ENCODE assay signal across 12 mouse cellular contexts in the genomic region with DNA sequence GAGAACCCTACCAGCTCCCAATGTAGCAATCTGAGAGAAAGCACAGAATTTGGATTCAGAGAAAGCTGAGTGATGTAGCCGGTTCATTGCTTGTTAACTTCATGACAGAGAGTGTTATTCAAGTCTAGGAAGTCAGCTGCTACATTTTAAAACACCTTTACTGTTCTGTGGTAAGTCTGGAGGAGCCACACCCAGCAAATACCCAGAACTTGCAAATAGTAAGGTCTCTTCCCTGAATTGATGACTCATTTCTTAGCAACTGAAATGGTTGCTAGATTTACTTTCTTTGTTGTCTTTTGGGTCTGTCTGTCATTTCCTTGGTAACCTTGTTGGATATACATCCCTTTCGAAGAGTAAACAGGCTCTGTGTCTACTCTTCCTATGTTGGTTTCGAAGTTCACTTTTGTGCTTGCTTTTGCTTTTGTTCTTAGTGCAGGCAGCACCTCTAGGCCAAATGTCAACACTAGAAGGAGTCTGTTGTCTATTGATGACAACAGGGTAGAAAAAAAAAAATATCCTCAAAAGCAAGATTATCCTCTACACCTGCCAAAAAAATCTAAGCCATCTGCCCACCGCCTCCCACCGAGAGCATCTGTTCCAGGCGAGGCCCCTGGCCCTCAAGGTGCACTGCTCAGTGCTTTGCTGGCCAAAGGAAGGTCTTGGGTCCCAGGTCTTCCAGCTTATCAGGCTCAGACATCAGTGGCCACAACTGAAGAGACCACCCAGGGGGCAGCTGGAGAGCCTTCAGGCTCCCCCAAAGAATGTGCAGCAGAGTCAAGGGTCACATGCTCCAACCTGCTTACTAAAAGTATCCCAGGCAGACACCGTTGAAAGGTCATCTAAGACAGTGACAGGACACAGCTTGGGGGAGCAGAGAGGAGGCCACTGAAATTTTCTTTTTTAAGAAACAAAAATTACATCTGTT.
DNase-seq lines count a peak whose midpoint lies in the region; ATAC-seq lines count a peak whose summit lies in the region.
"Had no signal": no experiment of that assay in that cellular context is flagged by ENCODE, and none has a peak within 500 bp of the region (broad histone marks: within the 10 kb centered on the region; RNA-seq: fewer than 3 reads in every experiment).

No protein-coding gene starts in this region.

- peaks cover 21% of the 10 kb centered on the region for H3K4me1 ChIP-seq in kidney, embryonic 15.5 days
- H3K4me1 ChIP-seq in forebrain, embryonic 15.5 days, result peaks cover 44% of the 10 kb centered on the region

- peak overlapping the region; percentile 38; the same call in 1 of the 2 replicates for H3K4me2 ChIP-seq in kidney, embryonic 15.5 days
- H3K4me2 ChIP-seq in forebrain, embryonic 15.5 days (replicated peaks), result no peak overlapping the region
- H3K4me2 ChIP-seq: lung, embryonic 15.5 days; neural tube, embryonic 15.5 days had no signal

- H3K9me3 ChIP-seq in kidney, embryonic 15.5 days (replicated peaks), result no peaks in the 10 kb centered on the region
- no peaks in the 10 kb centered on the region for H3K9me3 ChIP-seq in forebrain, embryonic 15.5 days
- H3K9me3 ChIP-seq: lung, embryonic 15.5 days; neural tube, embryonic 15.5 days had no signal

- no peak for DNase-seq in kidney, postnatal 25 days
- peak; percentile 47 for DNase-seq in NIH3T3 (ENCODE audit: low read depth)
- DNase-seq in spleen, postnatal 10 days (ENCODE audit: low spot score in 2 of 2), result no peak
- DNase-seq in kidney, adult 9 months, result no peak
- DNase-seq: heart, postnatal 14 days; layer of hippocampus, postnatal 36 days had no signal

- no peak overlapping the region for H3K4me3 ChIP-seq in kidney, embryonic 15.5 days (replicated peaks)
- H3K4me3 ChIP-seq in forebrain, embryonic 15.5 days, result no peak overlapping the region
- H3K4me3 ChIP-seq: lung, embryonic 15.5 days; neural tube, embryonic 15.5 days had no signal

- H3K36me3 ChIP-seq in kidney, embryonic 15.5 days, result no peaks in the 10 kb centered on the region
- H3K36me3 ChIP-seq in forebrain, embryonic 15.5 days, result no peaks in the 10 kb centered on the region
- H3K36me3 ChIP-seq: lung, embryonic 15.5 days; neural tube, embryonic 15.5 days had no signal

- H3K27me3 ChIP-seq in kidney, embryonic 15.5 days, result no peaks in the 10 kb centered on the region
- H3K27me3 ChIP-seq in forebrain, embryonic 15.5 days, result no peaks in the 10 kb centered on the region
- H3K27me3 ChIP-seq: lung, embryonic 15.5 days; neural tube, embryonic 15.5 days had no signal

- no peak overlapping the region for H3K9ac ChIP-seq in kidney, embryonic 15.5 days
- no peak overlapping the region for H3K9ac ChIP-seq in forebrain, embryonic 15.5 days (replicated peaks)
- H3K9ac ChIP-seq: lung, embryonic 15.5 days; neural tube, embryonic 15.5 days had no signal

- peak overlapping the region; percentile 61 for H3K27ac ChIP-seq in kidney, embryonic 15.5 days
- H3K27ac ChIP-seq in forebrain, embryonic 15.5 days (replicated peaks), result peak overlapping the region; percentile 71
- H3K27ac ChIP-seq: lung, embryonic 15.5 days; neural tube, embryonic 15.5 days had no signal

- 57% methylated on average over 7 of the region's 7 CpGs for WGBS in kidney, embryonic 15.5 days
- WGBS in forebrain, embryonic 15.5 days, result 49% methylated on average over 7 of the region's 7 CpGs

- no peak for ATAC-seq in kidney, embryonic 15.5 days (replicated peaks; ENCODE audit: low FRiP score)
- no peak for ATAC-seq in forebrain, embryonic 15.5 days (replicated peaks)
- peak; percentile 53; the same call in 1 of the 2 replicates for ATAC-seq in monocyte, adult 5-6 weeks (replicated peaks; ENCODE audit: insufficient number of reproducible peaks, low FRiP score, low TSS enrichment, poor library complexity, severe bottlenecking)
- ATAC-seq in frontal cortex, adult (ENCODE audit: low TSS enrichment), result no peak
